Mouse (Mus musculus) MEL (cell line): ENCODE measurements around the gene Apon. TPM values are rescaled to one million over a fixed set of nuclear protein-coding genes. Genes with fewer than 3 reads are reported as not detected.
A peak's percentile ranks its signal among the peaks of the same experiment; 100 is the strongest.

Source experiments
- BHLHE40 ChIP-seq: IDR thresholded peaks from 2 replicates; pipeline ENCODE4 v1.6.1; 2012; ENCODE audit warnings: low read depth, mild to moderate bottlenecking, inconsistent platforms, low read length, improper control_type of control experiment, borderline replicate concordance
- E2F4 ChIP-seq: IDR thresholded peaks from 2 replicates; pipeline ENCODE4 v1.6.1; 2011; ENCODE audit warnings: low read depth, low read length, improper control_type of control experiment, borderline replicate concordance
- EP300 ChIP-seq, 2 experiments: IDR thresholded peaks; 2 replicates each; pipeline ENCODE4 v1.6.1; 2011; ENCODE audit warnings: improper control_type of control experiment in 2 of 2, low read length in 2 of 2, low read depth in 1 of 2, mild to moderate bottlenecking in 1 of 2
- GABPA ChIP-seq: IDR thresholded peaks from 2 replicates; pipeline ENCODE4 v1.6.1; 2012; ENCODE audit warnings: low read depth, mild to moderate bottlenecking, inconsistent platforms, low read length, improper control_type of control experiment, moderate library complexity
- GATA1 ChIP-seq: IDR thresholded peaks from 2 replicates; pipeline ENCODE4 v1.6.1; 2011; ENCODE audit warnings: low read depth, low read length, improper control_type of control experiment
- MAX ChIP-seq: IDR thresholded peaks from 2 replicates; pipeline ENCODE4 v1.6.1; 2011; ENCODE audit warnings: low read length, improper control_type of control experiment
- MEF2A ChIP-seq: IDR thresholded peaks from 2 replicates; pipeline ENCODE4 v1.6.1; 2014; ENCODE audit warnings: low read depth, mild to moderate bottlenecking, inconsistent platforms, low read length, improper control_type of control experiment; ENCODE audit not compliant: poor library complexity, insufficient replicate concordance, severe bottlenecking; ENCODE audit errors: extremely low read depth
- MXI1 ChIP-seq: IDR thresholded peaks from 2 replicates; pipeline ENCODE4 v1.6.1; 2011; ENCODE audit warnings: mild to moderate bottlenecking, low read depth, low read length, improper control_type of control experiment
- MYC ChIP-seq: IDR thresholded peaks from 2 replicates; pipeline ENCODE4 v1.6.1; 2011; ENCODE audit warnings: low read depth, mild to moderate bottlenecking, low read length, improper control_type of control experiment, moderate library complexity
- POLR2A ChIP-seq, 2 experiments: IDR thresholded peaks; 2 replicates each; pipeline ENCODE4 v1.6.1; 2011 to 2012; ENCODE audit warnings: low read length in 2 of 2, mild to moderate bottlenecking in 2 of 2, control low read depth in 1 of 2, improper control_type of control experiment in 1 of 2, low read depth in 1 of 2, moderate library complexity in 1 of 2; ENCODE audit not compliant: control insufficient read depth in 1 of 2, insufficient read depth in 1 of 2, poor library complexity in 1 of 2
- POLR2AphosphoS2 ChIP-seq: IDR thresholded peaks from 2 replicates; pipeline ENCODE4 v1.6.1; 2011; ENCODE audit warnings: low read length, improper control_type of control experiment
- POLR2AphosphoS5 ChIP-seq: IDR thresholded peaks from 2 replicates; pipeline ENCODE4 v1.6.1; 2012; ENCODE audit warnings: low read depth, borderline replicate concordance, mild to moderate bottlenecking, inconsistent platforms, low read length, moderate library complexity, mixed read lengths
- RAD21 ChIP-seq: IDR thresholded peaks from 2 replicates; pipeline ENCODE4 v1.6.1; 2011; ENCODE audit warnings: mild to moderate bottlenecking, low read depth, low read length, improper control_type of control experiment
- RCOR1 ChIP-seq: IDR thresholded peaks from 2 replicates; pipeline ENCODE4 v1.6.1; 2012; ENCODE audit warnings: low read depth, mild to moderate bottlenecking, inconsistent platforms, low read length, improper control_type of control experiment
- SIN3A ChIP-seq: IDR thresholded peaks from 2 replicates; pipeline ENCODE4 v1.6.1; 2012; ENCODE audit warnings: low read length, improper control_type of control experiment, inconsistent platforms
- SMC3 ChIP-seq: IDR thresholded peaks from 2 replicates; pipeline ENCODE4 v1.6.1; 2011; ENCODE audit warnings: low read depth, low read length, improper control_type of control experiment
- TAL1 ChIP-seq: IDR thresholded peaks from 2 replicates; pipeline ENCODE4 v1.6.1; 2012; ENCODE audit warnings: mild to moderate bottlenecking, inconsistent platforms, low read length, moderate library complexity, mixed read lengths
- TCF12 ChIP-seq: IDR thresholded peaks from 2 replicates; pipeline ENCODE4 v1.6.1; 2014; ENCODE audit warnings: low read depth, mild to moderate bottlenecking, inconsistent platforms, low read length, improper control_type of control experiment, moderate library complexity
- ZKSCAN1 ChIP-seq: IDR thresholded peaks from 2 replicates; pipeline ENCODE4 v1.6.1; 2012; ENCODE audit warnings: low read depth, mild to moderate bottlenecking, inconsistent platforms, low read length, improper control_type of control experiment, moderate library complexity
- ZMIZ1 ChIP-seq: IDR thresholded peaks from 2 replicates; pipeline ENCODE4 v1.6.1; 2012; ENCODE audit warnings: low read depth, mild to moderate bottlenecking, inconsistent platforms, low read length, improper control_type of control experiment, moderate library complexity
- ZNF384 ChIP-seq: IDR thresholded peaks from 2 replicates; pipeline ENCODE4 v1.6.1; 2012; ENCODE audit warnings: low read depth, mild to moderate bottlenecking, inconsistent platforms, low read length, improper control_type of control experiment
- polyA plus RNA-seq, 2 experiments: library from polyadenylated mRNA; stranded (reverse) in 1 of 2; unstranded in 1 of 2; fragments of >175 nt in 1 of 2; fragments of >200 nt in 1 of 2; gene quantifications; 2 replicates each; pipeline versions ENCODE4 v1.2.1 to v1.2.4; 2012; ENCODE audit warnings: low replicate concordance in 2 of 2, low read depth in 1 of 2; ENCODE audit not compliant: insufficient read length in 2 of 2, insufficient read depth in 1 of 2, missing spikeins in 1 of 2
- total RNA-seq: library from RNA; depleted of rRNA; stranded (reverse); fragments of 300-350 nt; gene quantifications from 2 replicates; pipeline ENCODE4 v1.2.3, GENCODE M21; 2012; rRNA removed

Apon gene
- total and polyA plus RNA-seq, 3 experiments = 0.27 to 0.46 TPM; not detected in 1

DNA sequence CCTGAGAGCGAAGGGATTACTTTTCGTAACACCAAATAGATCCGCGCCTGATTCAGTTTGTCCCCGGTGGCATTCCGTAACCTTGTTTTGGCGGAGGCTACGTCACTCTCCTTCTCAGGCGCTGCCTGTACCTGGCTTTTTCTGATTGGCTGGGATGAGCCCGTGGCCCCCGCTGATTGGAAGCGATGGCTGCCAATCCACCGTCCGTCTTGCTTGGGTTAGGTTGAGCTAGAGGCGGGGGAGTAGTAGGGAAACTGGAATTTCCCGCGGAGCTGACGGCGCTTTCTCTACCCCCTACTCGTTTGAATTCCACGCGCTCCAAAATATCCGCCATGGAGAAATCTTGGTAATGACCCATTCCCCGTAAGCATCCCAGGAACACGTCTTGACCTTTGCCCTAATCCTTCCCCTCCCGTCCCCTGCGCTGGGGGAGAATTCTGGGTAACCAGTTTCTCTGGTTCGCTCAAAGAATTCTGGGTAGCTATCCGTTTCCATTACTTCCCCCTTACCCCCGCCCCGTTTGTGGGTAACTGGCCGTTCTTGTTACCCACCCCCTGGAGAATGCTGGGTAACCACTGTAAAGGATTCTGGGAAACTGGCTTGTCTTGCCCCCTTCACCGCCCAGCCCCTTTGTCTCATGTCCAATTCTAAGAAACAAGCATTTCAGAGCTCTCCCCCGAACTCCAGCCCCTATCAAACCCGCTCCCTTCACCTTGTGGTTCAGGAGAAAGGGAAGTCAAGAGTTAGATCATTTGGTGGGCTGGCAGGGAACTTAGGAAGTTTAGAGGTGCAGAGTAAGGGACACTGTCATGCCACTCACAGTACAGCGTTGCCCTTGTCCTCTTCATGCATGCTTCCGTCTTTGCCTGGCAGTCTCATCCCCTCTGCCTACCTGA is 49.5 kb downstream of the Apon start, which contains the start of gene Pan2 (continued):
- peak; percentile 65 for TF ChIP-seq ZMIZ1
- TF ChIP-seq MYC = peak; percentile 83
- TF ChIP-seq POLR2A (IDR thresholded peaks at IDR 0.05; ENCODE audit: control insufficient read depth in 1 of 2, insufficient read depth in 1 of 2, low read depth in 1 of 2, low read length in 2 of 2, poor library complexity in 1 of 2) = peak; percentile 74 to 93; a peak in 3 of 4 replicates
- TF ChIP-seq EP300 (IDR thresholded peaks at IDR 0.05; ENCODE audit: low read depth in 1 of 2, low read length in 2 of 2) = peak; percentile 35 to 46; a peak in 3 of 4 replicates
- 0 out of 2 replicates have a peak, but pooled peaks have one; percentile 10 for TF ChIP-seq RCOR1
- peak; percentile 81; the same call in 1 of the 2 replicates for TF ChIP-seq E2F4
- TF ChIP-seq RAD21 = no peak
- TF ChIP-seq GATA1 = no peak
- peak; percentile 87 for TF ChIP-seq POLR2AphosphoS2
- peak; percentile 75; the same call in 1 of the 2 replicates for TF ChIP-seq MAX
- TF ChIP-seq MXI1 = peak; percentile 83
- no peak for TF ChIP-seq MEF2A
- TF ChIP-seq POLR2AphosphoS5 = no peak; the same call in 1 of the 2 replicates
- no peak for TF ChIP-seq BHLHE40
- TF ChIP-seq TAL1 = no peak
- TF ChIP-seq ZKSCAN1 = no peak
- no peak for TF ChIP-seq ZNF384
- no peak for TF ChIP-seq GABPA
- TF ChIP-seq SMC3 = no peak
- TF ChIP-seq SIN3A = peak; percentile 88
- peak; percentile 71 for TF ChIP-seq TCF12
- TF ChIP-seq, all 39 proteins: peak for 23

Other genes starting within 250 kb of the Apon start
- gene Hsd17b6, start 246.5 kb upstream of the Apon start, total RNA-seq = not detected in 2 replicates
- under 1 TPM in 1 of 2 experiments, not detected in 1; 0.15 TPM for gene Hsd17b6, start 246.5 kb upstream of the Apon start, polyA plus RNA-seq
- gene Prim1, start 238.9 kb upstream of the Apon start, total RNA-seq = 59.6 and 74.0 TPM in 2 replicates
- 10 to 100 TPM in 1 of 2 experiments, not detected in 1; 71.5 TPM for gene Prim1, start 238.9 kb upstream of the Apon start, polyA plus RNA-seq
- 1,577 and 1,612 TPM in 2 replicates for gene Naca, start 218.5 kb upstream of the Apon start, total RNA-seq
- 1,000 to 10,000 TPM in 1 of 2 experiments, 100 to 1,000 TPM in 1; 202 to 1,039 TPM for gene Naca, start 218.5 kb upstream of the Apon start, polyA plus RNA-seq
- gene Ptges3, start 195.1 kb upstream of the Apon start, total RNA-seq = 233 and 240 TPM in 2 replicates
- gene Ptges3, start 195.1 kb upstream of the Apon start, polyA plus RNA-seq = 100 to 1,000 TPM; 216 to 627 TPM
- gene Atp5b, start 170.8 kb upstream of the Apon start, total RNA-seq = 2,164 and 2,193 TPM in 2 replicates
- gene Atp5b, start 170.8 kb upstream of the Apon start, polyA plus RNA-seq = 1,000 to 10,000 TPM in 1 of 2 experiments, 100 to 1,000 TPM in 1; 545 to 2,318 TPM
- 5.5 and 8.2 TPM in 2 replicates for gene Baz2a, start 162.5 kb upstream of the Apon start, total RNA-seq
- gene Baz2a, start 162.5 kb upstream of the Apon start, polyA plus RNA-seq = 10 to 100 TPM; 33.8 to 46.0 TPM
- gene Rbms2, start 73.8 kb upstream of the Apon start, total RNA-seq = 5.1 and 5.8 TPM in 2 replicates
- 10 to 100 TPM in 1 of 2 experiments, not detected in 1; 23.5 TPM for gene Rbms2, start 73.8 kb upstream of the Apon start, polyA plus RNA-seq
- 11.8 and 15.6 TPM in 2 replicates for gene Gls2, start 59.6 kb upstream of the Apon start, total RNA-seq
- gene Gls2, start 59.6 kb upstream of the Apon start, polyA plus RNA-seq = 10 to 100 TPM in 1 of 2 experiments, not detected in 1; 17.8 TPM
- 13.8 and 17.2 TPM in 2 replicates for gene Spryd4, start 42.3 kb upstream of the Apon start, total RNA-seq
- 10 to 100 TPM in 1 of 2 experiments, not detected in 1; 19.6 TPM for gene Spryd4, start 42.3 kb upstream of the Apon start, polyA plus RNA-seq
- gene Mip, start 28.3 kb upstream of the Apon start, total RNA-seq = not detected in 2 replicates
- gene Mip, start 28.3 kb upstream of the Apon start, polyA plus RNA-seq = under 1 TPM in 1 of 2 experiments, not detected in 1; 0.04 TPM
- 49.3 and 50.2 TPM in 2 replicates for gene Timeless, start 22.0 kb upstream of the Apon start, total RNA-seq
- 100 to 1,000 TPM in 1 of 2 experiments, 10 to 100 TPM in 1; 89.8 to 627 TPM for gene Timeless, start 22.0 kb upstream of the Apon start, polyA plus RNA-seq
- not detected in 2 replicates for gene Apof, start 14.6 kb downstream of the Apon start, total RNA-seq
- not detected for gene Apof, start 14.6 kb downstream of the Apon start, polyA plus RNA-seq
- gene Stat2, start 16.5 kb downstream of the Apon start, total RNA-seq = 3.4 and 3.6 TPM in 2 replicates
- 1 to 10 TPM in 1 of 2 experiments, not detected in 1; 6.6 TPM for gene Stat2, start 16.5 kb downstream of the Apon start, polyA plus RNA-seq
- 0.12 and 0.20 TPM in 2 replicates for gene Il23a, start 44.7 kb downstream of the Apon start, total RNA-seq
- gene Il23a, start 44.7 kb downstream of the Apon start, polyA plus RNA-seq = under 1 TPM in 1 of 2 experiments, not detected in 1; 0.29 TPM
- gene Pan2, start 49.2 kb downstream of the Apon start, total RNA-seq = 6.8 and 7.9 TPM in 2 replicates
- 10 to 100 TPM in 1 of 2 experiments, not detected in 1; 28.6 TPM for gene Pan2, start 49.2 kb downstream of the Apon start, polyA plus RNA-seq
- 92.4 and 98.1 TPM in 2 replicates for gene Cnpy2, start 68.4 kb downstream of the Apon start, total RNA-seq
- gene Cnpy2, start 68.4 kb downstream of the Apon start, polyA plus RNA-seq = 100 to 1,000 TPM in 1 of 2 experiments, not detected in 1; 107 TPM
- gene Cs, start 83.6 kb downstream of the Apon start, total RNA-seq = 161 and 187 TPM in 2 replicates
- 100 to 1,000 TPM; 133 to 256 TPM for gene Cs, start 83.6 kb downstream of the Apon start, polyA plus RNA-seq
- 6.8 and 7.7 TPM in 2 replicates for gene Coq10a, start 114.9 kb downstream of the Apon start, total RNA-seq
- gene Coq10a, start 114.9 kb downstream of the Apon start, polyA plus RNA-seq = 10 to 100 TPM in 1 of 2 experiments, not detected in 1; 14.1 TPM
- gene Ankrd52, start 123.0 kb downstream of the Apon start, total RNA-seq = 9.5 and 10.0 TPM in 2 replicates
- 10 to 100 TPM in 1 of 2 experiments, not detected in 1; 39.9 TPM for gene Ankrd52, start 123.0 kb downstream of the Apon start, polyA plus RNA-seq
- gene Slc39a5, start 147.1 kb downstream of the Apon start, total RNA-seq = not detected in 2 replicates
- gene Slc39a5, start 147.1 kb downstream of the Apon start, polyA plus RNA-seq = not detected
- 33.7 and 39.9 TPM in 2 replicates for gene Nabp2, start 157.4 kb downstream of the Apon start, total RNA-seq
- 100 to 1,000 TPM; 166 to 249 TPM for gene Nabp2, start 157.4 kb downstream of the Apon start, polyA plus RNA-seq
- gene Rnf41, start 157.6 kb downstream of the Apon start, total RNA-seq = 25.4 and 28.1 TPM in 2 replicates
- gene Rnf41, start 157.6 kb downstream of the Apon start, polyA plus RNA-seq = 10 to 100 TPM in 1 of 2 experiments, not detected in 1; 27.4 TPM
- 22.3 and 24.8 TPM in 2 replicates for gene Smarcc2, start 205.2 kb downstream of the Apon start, total RNA-seq
- gene Smarcc2, start 205.2 kb downstream of the Apon start, polyA plus RNA-seq = 100 to 1,000 TPM in 1 of 2 experiments, 10 to 100 TPM in 1; 68.8 to 226 TPM
- gene Myl6, start 240.0 kb downstream of the Apon start, total RNA-seq = 560 and 589 TPM in 2 replicates
- 100 to 1,000 TPM in 1 of 2 experiments, not detected in 1; 399 TPM for gene Myl6, start 240.0 kb downstream of the Apon start, polyA plus RNA-seq
- gene Myl6b, start 244.6 kb downstream of the Apon start, total RNA-seq = 1.8 and 2.6 TPM in 2 replicates
- 10 to 100 TPM in 1 of 2 experiments, not detected in 1; 18.8 TPM for gene Myl6b, start 244.6 kb downstream of the Apon start, polyA plus RNA-seq